Mouse (Mus musculus) urinary bladder, adult 2 months (tissue): ENCODE measurements at regions not wholly inside any gene's neighbourhood (a gene's known extent, or its start where the extent isn't known, plus 50 kb on each side); places are given as distances from the start of the nearest gene placed in this dataset.
"Not testable (repeated sequence)": the region's sequence is repeated elsewhere in the genome, so short reads cannot be mapped to it uniquely, and the experiment has no call there.

ENCODE experiments used
- DNase-seq: peaks from one replicate; pipeline ENCODE4 v3.0.0; 2022; ENCODE audit warnings: low spot score

GRCm38 (mm10) chr3:5806947-5807575, 56.5 kb downstream of the Gm8797 start:
- no peak for DNase-seq

GRCm38 (mm10) chr3:5811071-5811590, 60.5 kb downstream of the Gm8797 start:
- DNase-seq, result no peak

DNA sequence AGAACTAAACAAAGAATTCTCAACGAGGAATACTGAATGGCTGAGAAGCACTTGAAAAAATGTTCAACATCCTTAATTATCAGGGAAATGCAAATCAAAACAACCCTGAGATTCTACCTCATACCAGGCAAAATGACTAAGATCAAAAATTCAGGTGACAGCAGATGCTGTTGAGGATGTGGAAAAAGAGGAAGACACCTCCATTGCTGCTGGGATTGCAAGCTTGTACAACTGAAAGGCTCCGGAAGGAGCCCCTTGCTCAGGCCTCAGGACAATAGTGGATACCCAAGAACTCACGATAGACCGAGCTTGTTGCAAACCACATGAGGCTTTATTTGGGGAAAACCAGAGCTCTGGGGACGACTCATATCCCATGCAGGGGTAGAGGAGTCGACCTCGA, 69.6 kb downstream of the Gm8797 start:
- not testable (repeated sequence) for DNase-seq

GRCm38 (mm10) chr3:5860237-5860636, 109.6 kb downstream of the Gm8797 start:
- DNase-seq, result peak; percentile 100

GRCm38 (mm10) chr3:5870407-5870806, 119.8 kb downstream of the Gm8797 start:
- DNase-seq, result no peak

- no peak for DNase-seq
Observed at GRCm38 (mm10) chr3:5879113-5879512, 128.5 kb downstream of the Gm8797 start.

GRCm38 (mm10) chr3:5917536-5917935, 166.9 kb downstream of the Gm8797 start:
- DNase-seq, result no peak

GRCm38 (mm10) chr3:5950243-5950642, 199.6 kb downstream of the Gm8797 start:
- not testable (repeated sequence) for DNase-seq

DNA sequence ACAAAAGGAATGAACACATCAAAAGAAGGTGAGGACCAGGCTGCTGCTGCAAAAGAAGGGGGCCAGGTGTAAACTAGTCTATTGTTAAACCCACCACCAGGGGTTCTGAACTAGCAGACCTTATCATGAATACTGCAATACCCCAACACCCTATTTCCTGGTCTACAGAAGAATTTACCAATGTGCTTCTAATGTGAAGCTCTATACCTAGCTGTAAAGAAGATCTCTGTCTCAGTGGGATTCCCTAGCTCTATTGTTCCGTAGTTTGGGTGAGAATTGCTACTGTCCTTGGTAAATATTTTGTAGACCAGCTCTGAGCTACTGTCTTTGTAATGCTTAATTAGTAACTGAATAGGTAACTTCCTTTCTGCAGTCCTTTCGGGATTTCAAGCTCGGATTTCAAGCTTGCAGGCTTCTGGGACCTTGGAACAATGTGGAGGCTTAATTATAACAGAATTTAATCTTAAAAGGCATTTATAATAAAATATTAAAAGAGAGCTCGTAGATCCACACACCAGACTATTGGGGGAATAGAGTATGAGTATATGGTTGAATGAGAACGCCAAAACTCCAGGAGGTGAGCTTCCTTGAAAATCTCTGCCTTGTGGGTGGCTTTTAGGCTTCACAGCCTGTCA, 238.5 kb downstream of the Gm8797 start:
- DNase-seq, result not testable (repeated sequence)

- no peak for DNase-seq
Observed at GRCm38 (mm10) chr3:6004423-6004822, 253.8 kb downstream of the Gm8797 start.

- no peak for DNase-seq
Observed at GRCm38 (mm10) chr3:6018749-6019148, 268.1 kb downstream of the Gm8797 start.

DNA sequence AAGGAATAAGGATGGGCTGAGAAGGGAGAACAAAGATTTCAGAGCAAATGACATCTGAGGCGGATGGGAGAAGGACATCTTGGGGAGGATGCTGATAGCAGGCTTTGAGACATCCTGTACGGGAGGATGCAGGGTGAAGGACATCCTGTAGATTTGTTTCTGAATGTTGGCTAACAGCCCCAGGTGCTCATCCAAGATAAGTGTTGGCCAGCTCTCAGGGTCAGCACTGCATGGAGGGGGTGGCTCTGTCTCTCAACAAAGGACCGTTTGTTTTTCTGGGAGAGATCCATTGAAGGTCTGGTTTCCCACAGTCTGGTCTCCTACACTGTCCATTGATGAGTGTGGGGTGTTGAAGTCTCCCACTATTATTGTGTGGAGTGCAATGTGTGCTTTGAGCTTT, 290.7 kb downstream of the Gm8797 start:
- DNase-seq, result not testable (repeated sequence)

DNA sequence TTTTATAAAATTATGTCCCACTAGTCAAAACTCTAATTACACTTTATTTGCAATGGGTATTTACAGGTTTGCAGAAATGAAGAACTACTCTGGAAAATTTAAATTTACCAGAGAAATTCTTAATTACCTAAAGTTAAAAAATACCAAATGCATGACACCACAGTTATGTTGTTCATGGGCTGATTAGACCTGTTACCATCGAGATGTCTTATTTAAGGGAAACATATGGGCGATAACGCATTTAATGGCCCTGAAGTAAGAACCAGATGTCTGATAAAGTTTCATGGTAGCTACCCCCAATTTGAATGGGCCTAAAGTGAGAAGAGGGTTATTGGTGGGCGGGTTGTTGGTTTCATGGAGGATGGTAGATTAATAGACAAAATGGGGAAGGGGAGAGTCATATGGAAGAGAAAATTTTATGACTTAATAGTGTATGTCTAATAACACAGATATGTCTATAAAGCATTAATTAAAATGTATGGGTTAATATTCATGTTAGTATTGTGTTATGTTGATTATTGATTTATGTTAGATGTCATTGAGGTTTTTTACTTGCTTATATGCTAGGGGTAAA, 299.0 kb downstream of the Gm8797 start:
- no peak for DNase-seq

DNA sequence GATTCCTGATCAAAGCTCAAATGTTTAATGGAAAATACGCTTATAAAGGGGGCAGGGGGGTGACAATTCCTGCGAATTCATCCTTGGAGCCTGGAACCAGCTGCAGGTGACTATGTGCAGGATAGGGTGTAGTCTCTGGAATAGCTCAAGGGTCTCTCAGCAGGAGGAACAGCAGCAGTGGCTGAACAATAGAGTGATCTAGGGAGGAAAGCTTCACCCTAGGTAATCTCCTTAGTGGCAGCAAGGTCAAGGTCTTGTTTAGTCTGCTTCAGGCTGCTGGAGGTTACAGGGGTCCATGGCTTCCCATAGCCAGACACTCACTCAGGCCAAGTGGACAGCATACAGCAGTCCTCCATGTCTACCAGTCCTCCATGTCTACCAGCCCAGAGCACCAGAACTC, 301.3 kb downstream of the Gm8797 start:
- no peak for DNase-seq

DNA sequence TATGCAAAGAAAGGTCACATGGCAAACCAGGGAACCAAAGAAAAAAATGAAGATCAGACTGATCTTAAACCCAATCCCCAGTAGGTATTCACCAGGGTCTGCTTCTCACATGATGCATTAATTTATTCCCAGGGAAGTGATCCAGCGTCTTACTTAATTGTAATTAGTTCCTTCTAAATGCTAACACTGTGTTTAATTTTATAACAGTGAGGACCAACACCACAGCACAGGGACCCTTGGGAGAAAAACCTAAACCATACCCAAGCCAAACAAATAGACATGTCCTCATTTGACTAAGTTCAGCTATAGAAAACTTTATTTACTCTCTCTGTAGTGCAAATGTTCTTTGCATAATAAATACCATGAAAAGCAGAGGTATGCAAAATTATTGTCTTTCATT, 333.2 kb downstream of the Gm8797 start:
- DNase-seq, result no peak

GRCm38 (mm10) chr3:6087267-6087666, 336.7 kb downstream of the Gm8797 start:
- no peak for DNase-seq

DNA sequence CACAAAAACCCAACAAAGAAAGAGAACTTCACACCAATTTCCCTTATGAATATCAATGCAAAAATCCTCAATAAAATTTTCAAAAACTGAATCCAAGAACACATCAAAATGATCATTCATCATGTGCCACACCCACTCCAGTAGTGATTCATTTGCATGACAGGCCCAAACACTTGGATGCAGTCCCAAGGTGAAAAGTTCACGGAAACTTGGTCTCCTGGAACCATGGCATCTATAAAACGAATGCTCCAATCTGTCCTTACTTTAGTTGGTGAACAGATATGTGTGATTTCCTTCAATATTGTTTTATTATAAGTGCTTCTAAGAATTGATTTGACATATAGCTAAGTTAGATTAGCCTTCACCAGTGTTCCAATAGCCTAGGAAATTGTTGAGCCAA, 343.3 kb downstream of the Gm8797 start:
- DNase-seq, result no peak

DNA sequence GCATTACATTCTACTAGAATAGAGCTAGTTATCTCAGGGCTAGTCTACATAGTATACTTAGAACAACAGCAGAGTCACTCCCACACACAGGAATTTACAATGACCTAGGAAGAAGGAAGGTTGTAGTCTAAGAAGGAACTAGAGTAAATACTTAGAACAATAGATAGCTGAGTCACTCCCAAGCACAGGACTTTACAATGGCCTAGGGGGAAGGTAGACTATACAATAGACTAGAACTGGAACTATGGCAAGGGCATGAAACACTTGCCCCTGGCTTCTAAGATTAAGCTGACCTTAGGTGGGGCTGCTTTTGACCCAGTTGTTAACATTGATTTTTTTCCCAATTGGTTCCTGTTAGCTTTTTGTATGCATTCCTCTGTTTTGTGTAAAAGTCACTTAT, 343.8 kb downstream of the Gm8797 start:
- not testable (repeated sequence) for DNase-seq

DNA sequence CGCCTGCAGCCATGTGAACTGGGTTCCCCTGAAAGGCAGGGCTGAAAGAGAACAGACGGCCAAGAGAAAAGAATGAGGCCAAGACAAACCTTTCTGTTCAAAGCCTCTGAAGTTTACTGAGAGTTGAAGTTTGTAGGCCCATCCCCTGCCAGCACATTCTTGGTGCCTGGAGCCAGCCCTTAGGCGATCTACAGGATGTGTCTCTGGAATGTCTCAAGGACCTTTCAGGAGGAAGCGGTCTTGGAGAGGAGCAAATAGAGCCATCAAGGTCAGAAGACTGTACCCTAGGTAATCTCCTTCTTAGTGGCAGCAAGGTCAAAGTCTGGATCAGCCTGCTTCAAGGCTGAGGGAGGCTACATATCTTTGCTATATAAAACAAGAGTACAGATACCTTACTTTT, 350.3 kb downstream of the Gm8797 start:
- no peak for DNase-seq

- DNase-seq, result no peak
Observed at GRCm38 (mm10) chr3:6102866-6103265, 352.3 kb downstream of the Gm8797 start.

- no peak for DNase-seq
Observed at GRCm38 (mm10) chr3:6106659-6107058, 356.1 kb downstream of the Gm8797 start.

GRCm38 (mm10) chr3:6107377-6108155, 357.0 kb downstream of the Gm8797 start:
- DNase-seq, result no peak
